Mouse (Mus musculus) megakaryocyte-erythroid progenitor cell, adult 5-6 weeks (primary cell): ENCODE data around the gene Map1b. TPM values are rescaled to one million over a fixed set of nuclear protein-coding genes. Genes with fewer than 3 reads are reported as not detected.

Experiments
- ATAC-seq: replicated peaks from 2 replicates; pipeline ENCODE4 v1.8.0; 2016; ENCODE audit warnings: mild to moderate bottlenecking, inconsistent platforms; ENCODE audit not compliant: severe bottlenecking, poor library complexity, low FRiP score, low TSS enrichment
- total RNA-seq, 2 experiments: library from RNA; stranded (forward) in 1 of 2; stranded (reverse) in 1 of 2; fragments of 200-1000, 215-1000 nt in 1 of 2; fragments of >200 nt in 1 of 2; fragmentation: Nextera tagmentation in 1 of 2; gene quantifications; 2 replicates each; pipeline ENCODE4 v1.2.3; 2014 to 2017

The Map1b gene
- total RNA-seq, 2 experiments from 2014 or later: not detected

DNA sequence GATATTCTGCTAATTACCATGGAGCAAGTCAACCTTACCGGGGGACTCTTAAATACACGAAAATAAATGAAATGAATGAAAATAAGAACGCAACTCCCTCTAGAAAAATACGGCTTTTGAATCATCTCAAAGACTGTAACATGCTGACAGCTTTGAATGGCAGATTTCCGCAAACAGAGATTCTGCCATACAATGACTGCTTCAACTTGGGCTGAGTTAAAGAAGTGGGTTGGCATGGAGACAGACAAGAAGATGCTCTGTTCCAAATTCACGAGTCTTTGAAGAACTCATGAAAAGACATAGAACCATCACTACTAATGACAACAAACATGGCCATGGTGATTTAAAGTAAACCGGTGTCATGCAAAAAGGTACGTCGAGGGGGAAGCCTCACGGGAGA, 21.9 kb downstream of the Map1b start:
- ATAC-seq: no peak

- ATAC-seq: no peak
These were observed 22.9 kb downstream of the Map1b start for GRCm38 (mm10) chr13:99493304-99493904.

GRCm38 (mm10) chr13:99492619-99493303, 23.6 kb downstream of the Map1b start:
- ATAC-seq: no peak

DNA sequence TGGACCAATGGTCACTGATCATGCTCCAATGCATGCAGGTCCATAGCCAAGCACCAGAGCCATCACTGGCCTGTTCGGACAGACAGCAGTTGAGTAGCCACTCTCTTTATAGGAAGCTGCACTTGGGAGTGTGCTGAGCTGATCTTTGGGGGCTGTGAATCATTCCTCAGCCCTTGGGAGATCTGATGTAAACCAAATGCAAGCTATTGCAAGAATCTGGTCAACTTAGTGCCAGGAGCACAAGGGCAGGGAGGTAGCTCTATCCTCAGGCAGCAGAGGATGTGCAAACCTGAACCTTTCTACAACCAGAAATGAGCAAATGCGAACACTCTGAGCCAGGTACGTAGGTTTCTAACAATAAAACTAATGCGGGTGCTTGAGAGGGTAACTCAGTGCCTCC, 26.3 kb downstream of the Map1b start:
- no peak for ATAC-seq

DNA sequence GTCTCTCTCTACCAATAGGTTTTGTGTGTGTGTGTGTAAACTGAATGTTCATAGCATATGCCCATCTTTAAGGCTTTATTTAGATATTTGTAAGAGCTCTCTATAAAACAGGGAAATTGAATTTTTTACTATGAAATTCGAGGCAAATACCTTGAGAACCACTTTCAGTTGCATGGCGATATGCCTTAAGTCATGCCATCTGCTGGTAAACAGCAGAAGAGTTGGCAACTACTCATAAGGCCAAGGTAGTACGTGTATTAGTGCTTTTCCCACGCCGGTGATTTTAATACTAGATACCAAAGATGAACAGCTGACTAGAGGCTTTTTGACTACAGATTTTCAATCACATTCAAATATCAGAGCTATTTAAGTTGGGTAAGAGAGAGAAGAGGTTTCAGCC, 27.2 kb downstream of the Map1b start:
- ATAC-seq: no peak

DNA sequence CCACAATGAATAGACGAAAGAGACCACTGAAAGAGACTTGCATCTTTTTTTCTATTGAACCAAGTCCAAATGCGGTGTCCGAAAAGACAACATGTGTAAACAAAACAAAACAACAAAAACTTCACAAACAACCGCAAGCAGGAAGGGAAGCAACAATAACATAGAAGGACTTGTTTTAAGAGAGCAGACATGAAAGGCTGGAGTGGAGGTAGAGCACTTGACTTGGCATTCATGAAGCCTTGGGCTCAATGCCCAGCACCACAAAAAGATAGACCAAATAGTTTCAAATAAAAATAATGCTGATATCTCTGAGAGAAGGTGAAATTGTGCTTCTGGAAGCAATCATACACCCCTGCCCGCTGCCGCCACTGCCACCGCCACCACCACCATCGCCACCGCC, 30.5 kb downstream of the Map1b start:
- no peak for ATAC-seq

DNA sequence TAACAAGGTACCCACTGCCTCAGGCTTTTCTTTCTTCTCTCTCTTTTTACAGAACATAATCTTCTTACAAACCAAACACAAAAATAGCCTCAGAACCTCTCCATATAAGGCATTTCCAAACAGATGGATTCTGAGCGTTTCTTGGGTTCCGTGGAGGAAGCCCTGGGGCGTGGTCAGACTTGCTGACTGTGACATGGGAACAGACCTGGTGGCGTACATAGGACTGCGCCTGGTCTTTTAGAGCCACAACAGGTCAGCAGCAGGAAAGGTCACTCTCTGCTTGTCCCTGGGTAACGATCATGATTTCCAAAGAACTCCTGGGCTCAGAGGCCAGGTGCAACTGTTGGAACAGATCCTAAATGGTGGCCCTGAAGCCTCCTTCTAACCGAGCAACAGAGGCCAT, 31.0 kb downstream of the Map1b start:
- ATAC-seq: no peak

- no peak for ATAC-seq
These were observed 31.4 kb downstream of the Map1b start for GRCm38 (mm10) chr13:99484905-99485304.

GRCm38 (mm10) chr13:99483433-99483832, 32.9 kb downstream of the Map1b start:
- ATAC-seq: no peak

DNA sequence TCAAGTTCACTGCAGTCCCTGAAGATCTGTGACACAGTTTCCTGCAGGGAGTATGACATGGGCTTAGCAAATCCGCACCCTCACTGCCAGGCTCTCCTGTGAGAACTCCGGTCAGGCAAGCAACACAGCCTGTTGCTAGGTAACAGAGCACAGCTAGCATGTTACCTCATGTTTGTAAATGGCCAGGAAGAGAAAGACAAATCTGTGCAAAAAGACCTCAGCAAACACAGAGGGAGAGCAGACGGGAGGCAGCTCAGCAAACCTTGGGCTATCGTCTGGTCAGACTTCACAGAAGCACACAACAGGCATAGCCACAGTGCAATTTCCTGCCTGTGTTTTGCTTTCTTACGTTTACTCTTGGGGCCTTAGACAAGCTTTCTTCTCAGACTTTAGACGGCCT, 40.9 kb downstream of the Map1b start:
- no peak for ATAC-seq

DNA sequence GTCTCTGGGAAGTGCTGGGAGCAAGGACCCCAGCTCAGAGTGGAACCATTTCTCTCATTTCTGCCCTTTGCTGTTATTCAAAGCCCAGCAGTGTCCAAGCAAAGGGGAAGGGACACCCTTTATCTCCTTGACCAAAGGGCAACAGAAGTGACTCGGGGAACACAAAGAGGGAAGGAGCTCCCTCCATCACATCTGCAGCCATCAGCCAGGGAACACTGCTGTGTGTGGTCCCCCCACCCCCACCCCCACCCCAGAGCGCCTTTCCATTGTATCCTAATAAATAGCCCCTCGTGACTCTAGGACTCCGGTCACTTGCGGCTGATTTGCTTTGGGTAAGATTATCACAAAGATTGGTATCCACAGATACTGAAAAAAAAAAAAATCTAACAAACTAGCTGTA, 41.3 kb downstream of the Map1b start:
- ATAC-seq: no peak

- ATAC-seq: no peak
These were observed 42.2 kb downstream of the Map1b start for GRCm38 (mm10) chr13:99474108-99474507.

DNA sequence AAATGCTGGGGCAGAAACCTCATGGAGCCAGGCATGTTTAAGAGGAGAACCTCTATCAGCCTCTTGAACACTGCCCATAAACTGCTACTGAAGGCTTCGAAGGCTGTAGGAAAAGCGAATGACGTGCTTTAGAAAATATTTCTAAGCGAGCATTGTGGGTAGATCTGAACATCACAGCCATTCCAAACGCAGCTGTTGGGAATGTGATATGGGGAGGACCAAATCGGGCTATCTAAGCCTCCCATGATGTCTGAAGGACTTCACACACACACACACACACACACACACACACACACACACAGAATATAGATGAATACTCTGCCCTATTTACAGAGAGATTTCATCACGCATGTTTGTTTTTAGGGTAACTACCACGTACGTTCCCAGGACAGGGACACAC, 44.3 kb downstream of the Map1b start:
- no peak for ATAC-seq

- ATAC-seq: no peak
These were observed 46.3 kb downstream of the Map1b start for GRCm38 (mm10) chr13:99470084-99470483.

- no peak for ATAC-seq
These were observed 48.1 kb downstream of the Map1b start for GRCm38 (mm10) chr13:99468267-99468666.

GRCm38 (mm10) chr13:99466811-99467315, 49.5 kb downstream of the Map1b start:
- no peak for ATAC-seq

DNA sequence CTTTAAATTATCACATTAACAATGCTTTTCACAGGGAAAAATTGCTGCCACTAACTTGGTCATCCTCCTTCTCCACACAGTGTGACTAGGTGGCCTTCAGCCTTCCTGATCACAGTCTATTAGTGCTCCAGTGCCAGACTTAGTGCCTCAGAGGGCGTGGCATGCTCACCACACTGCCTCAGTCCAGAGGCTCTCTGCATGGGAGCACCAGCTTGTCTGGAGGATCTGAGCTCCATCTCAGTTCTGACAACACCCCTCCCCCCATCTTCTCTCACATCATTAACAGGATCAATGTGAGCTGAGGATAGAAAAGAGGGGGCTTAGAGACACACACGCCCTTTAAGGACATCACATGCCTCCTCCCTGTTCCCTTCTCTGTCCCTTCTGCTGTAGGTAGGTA, 50.3 kb downstream of the Map1b start:
- no peak for ATAC-seq

- ATAC-seq: no peak
These were observed 51.8 kb downstream of the Map1b start for GRCm38 (mm10) chr13:99464551-99464950.

GRCm38 (mm10) chr13:99461886-99462285, 54.5 kb downstream of the Map1b start:
- no peak for ATAC-seq

GRCm38 (mm10) chr13:99459612-99460011, 56.7 kb downstream of the Map1b start:
- ATAC-seq: no peak

GRCm38 (mm10) chr13:99458658-99459386, 57.5 kb downstream of the Map1b start:
- ATAC-seq: no peak
